Mouse (Mus musculus): ENCODE results near the gene Wnk3.

- TF ChIP-seq EP300 (IDR thresholded peaks at IDR 0.05; ENCODE audit: insufficient read depth, low read depth, low read length) = 0 out of 2 replicates have a peak, but pooled peaks have one; percentile 44
- no peak for TF ChIP-seq POLR2A (IDR thresholded peaks at IDR 0.05; ENCODE audit: insufficient read depth, low read depth, low read length)
- TF ChIP-seq CTCF (IDR thresholded peaks at IDR 0.05) = no peak
Observed at GRCm38 (mm10) chrX:151337804-151338203, 139.9 kb downstream of the Wnk3 start.
